Mouse (Mus musculus): Measurements from ENCODE around the gene Tmem206. TPM values are rescaled to one million over a fixed set of nuclear protein-coding genes. Genes with fewer than 3 reads are reported as not detected.

The Tmem206 gene
- polyA plus RNA-seq, 1 experiment from 2014 or later: 29.5 TPM

GRCm38 (mm10) chr1:191313158-191313557, 12.6 kb upstream of the Tmem206 start:
- Histone ChIP-seq H3K4me1 (peaks cover 19% of the 10 kb centered on the region), H3K27me3 (ENCODE audit: poor library complexity, severe bottlenecking) (0 out of 2 replicates have a peak, but pooled peaks cover 5% of the 10 kb centered on the region), H3K36me3 (replicated peaks) (peaks cover 7% of the 10 kb centered on the region), H3K4me3 (peak overlapping the region; percentile 60), H3K27ac (no peak overlapping the region), H3K9me3 (no peaks in the 10 kb centered on the region; the same call in 1 of the 2 replicates)
- DNase-seq (ENCODE audit: extremely low spot score, low spot score): no peak
- 78% methylated on average over 6 of the region's 6 CpGs for WGBS

DNA sequence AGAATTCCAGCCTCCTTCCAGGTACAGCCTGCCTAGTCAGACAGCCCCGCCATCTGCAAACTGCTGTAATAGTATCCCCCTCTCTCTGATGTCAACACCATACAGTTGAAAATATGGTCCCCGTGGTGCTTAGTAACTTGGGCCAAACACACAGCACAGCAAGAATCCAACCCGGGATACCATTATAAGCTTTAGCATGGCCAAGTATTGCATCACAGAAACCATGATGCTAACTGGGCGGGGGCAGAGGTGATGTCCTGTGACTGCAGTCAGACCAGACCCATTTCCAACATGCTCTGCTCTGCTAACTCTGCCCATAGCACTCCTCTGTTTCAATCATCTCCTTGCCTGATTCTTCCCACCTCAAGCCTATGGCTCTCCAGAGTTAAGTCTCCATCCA, 11.8 kb upstream of the Tmem206 start:
- no peak overlapping the region for H3K27ac ChIP-seq
- peaks cover 20% of the 10 kb centered on the region for H3K4me1 ChIP-seq
- WGBS: 82% methylated on average over 4 of the region's 4 CpGs
- no peak overlapping the region for H3K4me3 ChIP-seq
- peaks cover 13% of the 10 kb centered on the region; the same call in 1 of the 2 replicates for H3K27me3 ChIP-seq (ENCODE audit: poor library complexity, severe bottlenecking)
- 0 out of 2 replicates have a peak, but pooled peaks cover 5% of the 10 kb centered on the region for H3K36me3 ChIP-seq (replicated peaks)
- H3K9me3 ChIP-seq: no peaks in the 10 kb centered on the region
- DNase-seq (ENCODE audit: extremely low spot score, low spot score): no peak

DNA sequence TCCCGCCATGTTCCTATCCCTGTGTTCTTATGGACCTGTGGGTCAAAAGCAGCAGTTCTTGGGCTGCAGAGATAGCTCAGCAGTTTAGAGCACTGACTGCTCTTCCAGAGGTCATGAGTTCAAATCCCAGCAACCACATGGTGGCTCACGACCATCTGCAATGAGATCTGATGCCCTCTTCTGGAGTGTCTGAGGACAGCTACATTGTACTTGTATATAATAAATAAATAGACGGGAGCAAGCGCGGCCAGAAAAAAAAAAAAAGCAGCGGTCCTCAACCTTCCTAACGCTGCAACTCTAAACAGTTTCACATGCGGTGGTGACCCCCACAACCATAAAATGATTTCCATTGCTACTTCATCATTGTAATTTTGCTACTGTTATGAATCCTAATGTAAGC, 8.9 kb upstream of the Tmem206 start:
- H3K4me3 ChIP-seq: no peak overlapping the region
- no peaks in the 10 kb centered on the region for H3K9me3 ChIP-seq
- H3K36me3 ChIP-seq (replicated peaks): no peaks in the 10 kb centered on the region
- peaks cover 17% of the 10 kb centered on the region; the same call in 1 of the 2 replicates for H3K27me3 ChIP-seq (ENCODE audit: poor library complexity, severe bottlenecking)
- no peak overlapping the region for H3K27ac ChIP-seq
- DNase-seq (ENCODE audit: extremely low spot score, low spot score): no peak
- 93% methylated on average over 8 of the region's 8 CpGs for WGBS
- H3K4me1 ChIP-seq: peaks cover 20% of the 10 kb centered on the region

- Histone ChIP-seq H3K4me3 (peak within 1 kb of the TSS; percentile 84), H3K36me3 (replicated peaks) (no peaks in the 10 kb centered on the region), H3K27ac (peak within 1 kb of the TSS; percentile 95), H3K9me3 (no peaks in the 10 kb centered on the region), H3K27me3 (ENCODE audit: poor library complexity, severe bottlenecking) (peaks cover 17% of the 10 kb centered on the region; the same call in 1 of the 2 replicates), H3K4me1 (peaks cover 18% of the 10 kb centered on the region)
- WGBS: under 1% methylated on average over 51 of the region's 54 CpGs
- DNase-seq (ENCODE audit: extremely low spot score, low spot score): peak; percentile 70
Measured at GRCm38 (mm10) chr1:191317591-191318196, 8.0 kb upstream of the Tmem206 start, which contains the start of gene Nenf. Gene Nenf, minus strand, starts transcription at chr1:191318194.

GRCm38 (mm10) chr1:191318686-191319085, 7.0 kb upstream of the Tmem206 start:
- H3K27me3 ChIP-seq (ENCODE audit: poor library complexity, severe bottlenecking): peaks cover 17% of the 10 kb centered on the region; the same call in 1 of the 2 replicates
- H3K27ac ChIP-seq: no peak overlapping the region
- DNase-seq (ENCODE audit: extremely low spot score, low spot score): no peak
- no peaks in the 10 kb centered on the region for H3K36me3 ChIP-seq (replicated peaks)
- WGBS: 82% methylated on average over 5 of the region's 5 CpGs
- H3K4me1 ChIP-seq: peaks cover 12% of the 10 kb centered on the region
- H3K9me3 ChIP-seq: no peaks in the 10 kb centered on the region
- H3K4me3 ChIP-seq: no peak overlapping the region

DNA sequence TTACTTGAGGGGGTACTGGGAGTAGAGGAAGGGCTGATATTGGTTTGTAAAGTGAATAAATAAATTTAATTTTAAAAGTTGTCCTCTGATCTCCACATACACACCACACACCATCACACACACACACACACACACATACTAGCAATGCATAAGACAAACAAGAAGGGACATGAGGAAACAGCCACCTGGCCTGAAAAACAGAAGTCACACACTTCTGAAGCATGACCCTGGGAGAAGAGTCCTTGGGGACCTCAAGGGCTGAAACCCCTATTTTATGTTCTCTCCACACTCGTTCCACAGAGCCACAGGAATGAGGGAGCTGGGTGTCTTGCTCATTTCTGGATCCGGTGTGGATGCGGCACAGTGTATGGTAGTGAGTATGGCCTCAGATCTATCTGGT, 2.3 kb upstream of the Tmem206 start:
- Histone ChIP-seq H3K4me1 (peaks cover 33% of the 10 kb centered on the region), H3K27ac (no peak overlapping the region), H3K36me3 (replicated peaks) (peaks cover 5% of the 10 kb centered on the region), H3K27me3 (ENCODE audit: poor library complexity, severe bottlenecking) (peaks cover 22% of the 10 kb centered on the region), H3K4me3 (no peak overlapping the region), H3K9me3 (no peaks in the 10 kb centered on the region)
- WGBS: 87% methylated on average over 3 of the region's 3 CpGs
- DNase-seq (ENCODE audit: extremely low spot score, low spot score): no peak

DNA sequence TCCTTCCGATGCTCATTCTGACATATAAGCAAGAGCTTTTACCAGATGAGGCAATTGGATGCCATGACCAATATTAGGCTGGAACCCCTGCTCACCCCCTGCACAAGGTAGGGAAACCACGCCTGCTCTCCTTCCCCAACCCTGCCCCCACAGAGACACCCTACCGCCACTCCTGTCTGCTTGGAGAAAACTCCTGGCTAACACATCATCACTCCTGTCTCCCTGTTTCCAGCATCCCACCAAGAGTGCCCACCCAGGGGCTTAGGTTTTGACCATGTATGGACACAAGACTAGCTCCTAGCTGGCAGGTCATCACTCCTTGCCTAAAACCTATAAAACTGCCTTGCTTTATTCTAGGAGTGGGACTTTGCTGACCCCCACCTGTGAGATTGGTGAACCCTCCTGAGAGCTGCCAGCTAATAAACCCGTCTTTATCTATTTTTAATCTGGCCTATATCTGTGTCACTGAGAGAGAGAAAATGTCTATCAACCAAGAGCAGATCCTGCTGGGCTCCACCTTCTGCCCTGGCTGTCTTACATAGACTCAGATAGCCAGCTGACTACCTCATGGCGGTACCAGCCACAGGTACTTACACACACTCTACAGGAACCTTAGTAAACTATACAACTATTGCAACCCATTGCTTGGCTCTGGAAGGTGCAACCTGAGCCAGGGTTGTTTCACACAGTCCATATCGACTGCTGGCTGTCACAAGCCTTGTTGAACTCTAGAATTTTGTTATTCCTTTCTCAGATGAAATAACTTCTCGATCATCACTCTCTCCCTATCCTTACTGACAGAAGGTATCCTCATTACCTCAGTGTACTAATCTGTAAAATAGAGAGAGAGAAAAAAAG, 750 bp upstream of the Tmem206 start:
- Histone ChIP-seq H3K9me3 (no peaks in the 10 kb centered on the region), H3K4me1 (peaks cover 39% of the 10 kb centered on the region), H3K4me3 (peak overlapping the region; percentile 90), H3K27me3 (ENCODE audit: poor library complexity, severe bottlenecking) (peaks cover 11% of the 10 kb centered on the region; the same call in 1 of the 2 replicates), H3K27ac (peak overlapping the region; percentile 94), H3K36me3 (replicated peaks) (peaks cover 17% of the 10 kb centered on the region)
- no peak for DNase-seq (ENCODE audit: extremely low spot score, low spot score)
- WGBS: 85% methylated on average over 7 of the region's 7 CpGs

GRCm38 (mm10) chr1:191326233-191326882, 646 bp downstream of the Tmem206 start:
- H3K36me3 ChIP-seq (replicated peaks): peaks cover 30% of the 10 kb centered on the region
- H3K27ac ChIP-seq: peak overlapping the region; percentile 94
- peak overlapping the region; percentile 90 for H3K4me3 ChIP-seq
- DNase-seq (ENCODE audit: extremely low spot score, low spot score): peak; percentile 62
- no peaks in the 10 kb centered on the region for H3K9me3 ChIP-seq
- peaks cover 39% of the 10 kb centered on the region for H3K4me1 ChIP-seq
- peaks cover 11% of the 10 kb centered on the region; the same call in 1 of the 2 replicates for H3K27me3 ChIP-seq (ENCODE audit: poor library complexity, severe bottlenecking)
- WGBS: 1% methylated on average over 35 of the region's 35 CpGs

GRCm38 (mm10) chr1:191327258-191327657, 1.5 kb downstream of the Tmem206 start:
- peak overlapping the region; percentile 90 for H3K4me3 ChIP-seq
- peaks cover 38% of the 10 kb centered on the region for H3K36me3 ChIP-seq (replicated peaks)
- 88% methylated on average over 8 of the region's 8 CpGs for WGBS
- H3K27ac ChIP-seq: no peak overlapping the region
- peaks cover 11% of the 10 kb centered on the region; the same call in 1 of the 2 replicates for H3K27me3 ChIP-seq (ENCODE audit: poor library complexity, severe bottlenecking)
- H3K9me3 ChIP-seq: no peaks in the 10 kb centered on the region
- H3K4me1 ChIP-seq: peaks cover 39% of the 10 kb centered on the region
- DNase-seq (ENCODE audit: extremely low spot score, low spot score): no peak

DNA sequence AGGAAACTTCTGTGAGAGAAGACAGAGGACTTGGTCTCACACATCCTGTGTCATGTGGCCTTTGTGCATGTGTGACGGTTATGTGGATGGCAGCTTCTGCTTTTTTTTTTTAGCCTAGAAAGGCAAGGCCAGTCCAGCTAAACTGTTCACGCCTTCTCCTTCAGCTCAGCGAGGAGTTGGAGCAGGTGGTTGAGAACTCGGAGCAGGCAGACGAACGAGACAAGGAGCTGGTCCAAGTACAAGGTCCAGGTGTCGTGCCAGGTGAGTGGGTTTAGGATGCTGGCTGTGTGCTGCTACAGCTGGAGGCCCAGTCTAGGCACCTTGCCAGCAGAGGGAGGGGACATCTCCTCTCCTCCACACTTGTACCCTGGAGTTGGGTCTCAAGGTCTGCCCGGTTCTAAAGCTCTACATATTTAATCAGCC, 2.3 kb downstream of the Tmem206 start:
- peaks cover 46% of the 10 kb centered on the region for H3K36me3 ChIP-seq (replicated peaks)
- H3K4me1 ChIP-seq: peaks cover 39% of the 10 kb centered on the region
- peaks cover 11% of the 10 kb centered on the region; the same call in 1 of the 2 replicates for H3K27me3 ChIP-seq (ENCODE audit: poor library complexity, severe bottlenecking)
- WGBS: 92% methylated on average over 8 of the region's 8 CpGs
- no peak overlapping the region for H3K27ac ChIP-seq
- no peak for DNase-seq (ENCODE audit: extremely low spot score, low spot score)
- no peaks in the 10 kb centered on the region for H3K9me3 ChIP-seq
- no peak overlapping the region for H3K4me3 ChIP-seq

GRCm38 (mm10) chr1:191330356-191330755, 4.6 kb downstream of the Tmem206 start:
- H3K4me1 ChIP-seq: peaks cover 36% of the 10 kb centered on the region
- WGBS: 93% methylated on average over 4 of the region's 4 CpGs
- no peaks in the 10 kb centered on the region for H3K9me3 ChIP-seq
- no peak for DNase-seq (ENCODE audit: extremely low spot score, low spot score)
- H3K36me3 ChIP-seq (replicated peaks): peaks cover 64% of the 10 kb centered on the region
- H3K4me3 ChIP-seq: no peak overlapping the region
- no peaks in the 10 kb centered on the region for H3K27me3 ChIP-seq (ENCODE audit: poor library complexity, severe bottlenecking)
- H3K27ac ChIP-seq: no peak overlapping the region

DNA sequence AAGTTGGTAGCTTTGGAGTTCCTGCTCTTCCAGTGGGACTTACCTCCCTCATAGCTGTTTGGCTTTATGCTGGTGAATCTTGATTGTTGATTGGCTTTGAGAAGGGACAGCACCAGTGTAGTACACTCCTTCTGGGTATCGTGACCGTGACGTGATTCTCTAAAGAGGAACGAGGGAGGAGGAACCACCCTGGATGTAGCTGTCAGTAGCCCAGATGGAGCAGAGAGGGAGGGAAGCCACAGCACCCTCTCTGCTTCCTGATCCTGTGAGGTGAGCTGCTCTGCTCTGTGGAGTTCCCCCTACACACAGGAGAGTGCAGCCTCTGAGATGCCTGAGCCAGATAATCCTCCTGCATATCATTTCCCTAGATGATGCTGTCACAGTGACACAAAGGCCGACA, 8.8 kb downstream of the Tmem206 start:
- 85% methylated on average over 5 of the region's 5 CpGs for WGBS
- Histone ChIP-seq H3K4me3 (no peak overlapping the region), H3K27me3 (ENCODE audit: poor library complexity, severe bottlenecking) (no peaks in the 10 kb centered on the region), H3K36me3 (replicated peaks) (peaks cover 86% of the 10 kb centered on the region), H3K4me1 (no peaks in the 10 kb centered on the region), H3K9me3 (no peaks in the 10 kb centered on the region), H3K27ac (no peak overlapping the region)
- DNase-seq (ENCODE audit: extremely low spot score, low spot score): no peak
